Mouse (Mus musculus): Measurements from ENCODE around the gene Samd1. TPM values are rescaled to one million over a fixed set of nuclear protein-coding genes. Genes with fewer than 3 reads are reported as not detected.

Gene Samd1
- polyA plus RNA-seq, 1 experiment from 2014 or later, result 17.0 TPM

DNA sequence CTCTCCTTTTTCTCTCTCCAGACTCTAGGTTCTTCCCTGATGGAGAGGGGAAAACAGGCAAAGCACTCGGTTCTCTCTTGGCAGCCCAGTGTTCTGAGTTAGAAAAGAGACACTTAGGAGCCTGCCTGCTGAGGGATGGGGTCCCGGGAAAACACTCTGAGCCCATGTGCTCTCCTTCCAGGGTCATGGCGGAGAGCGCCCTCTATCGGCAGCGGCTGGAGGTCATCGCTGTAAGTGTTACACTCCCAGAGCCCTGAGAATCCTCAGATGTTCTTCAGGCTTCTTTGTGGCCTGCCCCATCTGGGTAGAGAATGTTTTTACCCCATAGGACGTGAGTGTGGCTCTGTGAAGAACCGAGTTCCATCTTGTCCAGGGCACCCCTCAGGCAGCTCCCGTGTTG, 26.7 kb downstream of the Samd1 start:
- H3K4me1 ChIP-seq (replicated peaks; ENCODE audit: control insufficient read depth, insufficient read depth, low read length), result no peaks in the 10 kb centered on the region
- WGBS, result 11% methylated on average over 10 of the region's 10 CpGs
- H3K27ac ChIP-seq (ENCODE audit: low read depth, low read length), result no peak overlapping the region
- peaks cover 12% of the 10 kb centered on the region for H3K27me3 ChIP-seq (ENCODE audit: control insufficient read depth, insufficient read depth, low read length)
- H3K4me2 ChIP-seq (replicated peaks; ENCODE audit: low read depth, low read length), result no peak overlapping the region
- ATAC-seq (ENCODE audit: low FRiP score) (no peak), DNase-seq (ENCODE audit: low spot score) (peak; percentile 78)
- H3K36me3 ChIP-seq (ENCODE audit: control insufficient read depth, insufficient read depth, low read length), result no peaks in the 10 kb centered on the region
- H3K4me3 ChIP-seq (ENCODE audit: low read depth, low read length), result no peak overlapping the region
- H3K9me3 ChIP-seq (ENCODE audit: control insufficient read depth, low read length), result no peaks in the 10 kb centered on the region
- no peak overlapping the region for H3K9ac ChIP-seq (ENCODE audit: low read depth, low read length)

DNA sequence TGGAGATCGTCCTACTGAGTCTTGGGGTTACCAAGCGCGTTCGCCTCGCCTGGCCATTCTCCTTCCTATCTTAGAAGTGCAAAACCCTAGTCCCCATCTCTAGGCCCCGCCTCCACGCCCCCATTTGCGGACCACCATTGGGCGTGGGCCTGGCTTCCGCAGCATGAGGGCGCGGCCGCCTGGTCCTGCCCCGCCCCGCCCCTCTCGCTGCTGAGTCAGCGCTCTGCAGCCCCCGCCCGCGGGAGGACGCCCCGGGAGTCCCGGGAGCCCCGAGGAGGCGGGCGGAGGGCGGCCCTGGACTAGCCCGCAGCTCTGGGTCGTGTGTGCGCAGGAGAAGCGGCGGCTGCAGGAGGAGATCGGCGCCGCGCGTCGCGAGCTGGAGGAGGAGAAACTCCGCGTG, 28.4 kb downstream of the Samd1 start:
- under 1% methylated on average over 41 of the region's 41 CpGs for WGBS
- H3K4me3 ChIP-seq (ENCODE audit: low read depth, low read length), result peak overlapping the region; percentile 40
- H3K36me3 ChIP-seq (ENCODE audit: control insufficient read depth, insufficient read depth, low read length), result no peaks in the 10 kb centered on the region
- peak overlapping the region; percentile 82 for H3K4me2 ChIP-seq (replicated peaks; ENCODE audit: low read depth, low read length)
- no peaks in the 10 kb centered on the region for H3K9me3 ChIP-seq (ENCODE audit: control insufficient read depth, low read length)
- H3K9ac ChIP-seq (ENCODE audit: low read depth, low read length), result 0 out of 2 replicates have a peak overlapping the region, but pooled peaks have one; percentile 43
- ATAC-seq (ENCODE audit: low FRiP score), result peak; percentile 84
- H3K4me1 ChIP-seq (replicated peaks; ENCODE audit: control insufficient read depth, insufficient read depth, low read length), result no peaks in the 10 kb centered on the region
- H3K27me3 ChIP-seq (ENCODE audit: control insufficient read depth, insufficient read depth, low read length), result peaks cover 12% of the 10 kb centered on the region
- H3K27ac ChIP-seq (ENCODE audit: low read depth, low read length), result no peak overlapping the region
- peak; percentile 83 for DNase-seq (ENCODE audit: low spot score)

DNA sequence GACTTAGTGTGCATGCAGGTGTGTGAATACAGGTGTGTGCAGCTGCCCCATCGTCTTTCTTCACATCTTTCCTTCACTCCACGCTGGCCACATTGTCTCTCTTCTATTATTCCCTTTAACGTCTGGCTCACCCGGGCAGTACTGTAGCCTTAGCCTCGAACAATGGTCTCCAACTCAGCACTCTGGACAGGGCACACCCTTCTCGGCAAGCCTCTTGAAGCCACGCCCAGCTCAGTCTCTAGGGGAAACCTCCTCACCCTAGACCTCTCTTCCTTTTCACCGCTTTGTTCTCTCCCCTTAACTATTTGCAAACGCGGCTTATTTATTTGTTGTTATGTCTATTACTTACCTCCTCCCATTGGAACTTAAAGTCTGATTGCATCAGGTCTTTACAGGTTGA, 30.0 kb downstream of the Samd1 start:
- ATAC-seq (ENCODE audit: low FRiP score) (no peak), DNase-seq (ENCODE audit: low spot score) (no peak)
- H3K4me1 ChIP-seq (replicated peaks; ENCODE audit: control insufficient read depth, insufficient read depth, low read length), result no peaks in the 10 kb centered on the region
- no peak overlapping the region for H3K4me3 ChIP-seq (ENCODE audit: low read depth, low read length)
- 11% methylated on average over 10 of the region's 10 CpGs for WGBS
- H3K27ac ChIP-seq (ENCODE audit: low read depth, low read length), result no peak overlapping the region
- H3K36me3 ChIP-seq (ENCODE audit: control insufficient read depth, insufficient read depth, low read length), result no peaks in the 10 kb centered on the region
- no peak overlapping the region for H3K4me2 ChIP-seq (replicated peaks; ENCODE audit: low read depth, low read length)
- no peak overlapping the region for H3K9ac ChIP-seq (ENCODE audit: low read depth, low read length)
- H3K27me3 ChIP-seq (ENCODE audit: control insufficient read depth, insufficient read depth, low read length), result peaks cover 12% of the 10 kb centered on the region; the same call in 1 of the 2 replicates
- H3K9me3 ChIP-seq (ENCODE audit: control insufficient read depth, low read length), result no peaks in the 10 kb centered on the region

GRCm38 (mm10) chr8:84029272-84029671, 31.8 kb downstream of the Samd1 start:
- Histone ChIP-seq H3K9me3 (ENCODE audit: control insufficient read depth, low read length) (no peaks in the 10 kb centered on the region), H3K9ac (ENCODE audit: low read depth, low read length) (no peak overlapping the region), H3K36me3 (ENCODE audit: control insufficient read depth, insufficient read depth, low read length) (no peaks in the 10 kb centered on the region), H3K27me3 (ENCODE audit: control insufficient read depth, insufficient read depth, low read length) (peaks cover 12% of the 10 kb centered on the region; the same call in 1 of the 2 replicates), H3K4me2 (replicated peaks; ENCODE audit: low read depth, low read length) (no peak overlapping the region), H3K4me1 (replicated peaks; ENCODE audit: control insufficient read depth, insufficient read depth, low read length) (no peaks in the 10 kb centered on the region), H3K27ac (ENCODE audit: low read depth, low read length) (no peak overlapping the region), H3K4me3 (ENCODE audit: low read depth, low read length) (no peak overlapping the region)
- WGBS, result 90% methylated on average over 5 of the region's 5 CpGs
- ATAC-seq (ENCODE audit: low FRiP score) (no peak), DNase-seq (ENCODE audit: low spot score) (no peak)

- Histone ChIP-seq H3K27me3 (ENCODE audit: control insufficient read depth, insufficient read depth, low read length) (0 out of 2 replicates have a peak, but pooled peaks cover 3% of the 10 kb centered on the region), H3K27ac (ENCODE audit: low read depth, low read length) (no peak overlapping the region), H3K36me3 (ENCODE audit: control insufficient read depth, insufficient read depth, low read length) (no peaks in the 10 kb centered on the region), H3K4me2 (replicated peaks; ENCODE audit: low read depth, low read length) (no peak overlapping the region), H3K9ac (ENCODE audit: low read depth, low read length) (no peak overlapping the region), H3K9me3 (ENCODE audit: control insufficient read depth, low read length) (no peaks in the 10 kb centered on the region), H3K4me1 (replicated peaks; ENCODE audit: control insufficient read depth, insufficient read depth, low read length) (no peaks in the 10 kb centered on the region), H3K4me3 (ENCODE audit: low read depth, low read length) (no peak overlapping the region)
- WGBS, result 78% methylated on average over 4 of the region's 4 CpGs
- ATAC-seq (ENCODE audit: low FRiP score) (no peak), DNase-seq (ENCODE audit: low spot score) (no peak)
These were observed 35.3 kb downstream of the Samd1 start for GRCm38 (mm10) chr8:84032777-84033176.

- Histone ChIP-seq H3K36me3 (ENCODE audit: control insufficient read depth, insufficient read depth, low read length) (no peaks in the 10 kb centered on the region), H3K27ac (ENCODE audit: low read depth, low read length) (no peak overlapping the region), H3K4me3 (ENCODE audit: low read depth, low read length) (no peak overlapping the region), H3K4me2 (replicated peaks; ENCODE audit: low read depth, low read length) (no peak overlapping the region), H3K4me1 (replicated peaks; ENCODE audit: control insufficient read depth, insufficient read depth, low read length) (0 out of 2 replicates have a peak, but pooled peaks cover 3% of the 10 kb centered on the region), H3K27me3 (ENCODE audit: control insufficient read depth, insufficient read depth, low read length) (peaks cover 19% of the 10 kb centered on the region), H3K9ac (ENCODE audit: low read depth, low read length) (no peak overlapping the region), H3K9me3 (ENCODE audit: control insufficient read depth, low read length) (no peaks in the 10 kb centered on the region)
- DNase-seq (ENCODE audit: low spot score), result no peak
- 75% methylated on average over 5 of the region's 5 CpGs for WGBS
- no peak for ATAC-seq (ENCODE audit: low FRiP score)
These were observed 40.5 kb downstream of the Samd1 start for GRCm38 (mm10) chr8:84038015-84038414.

DNA sequence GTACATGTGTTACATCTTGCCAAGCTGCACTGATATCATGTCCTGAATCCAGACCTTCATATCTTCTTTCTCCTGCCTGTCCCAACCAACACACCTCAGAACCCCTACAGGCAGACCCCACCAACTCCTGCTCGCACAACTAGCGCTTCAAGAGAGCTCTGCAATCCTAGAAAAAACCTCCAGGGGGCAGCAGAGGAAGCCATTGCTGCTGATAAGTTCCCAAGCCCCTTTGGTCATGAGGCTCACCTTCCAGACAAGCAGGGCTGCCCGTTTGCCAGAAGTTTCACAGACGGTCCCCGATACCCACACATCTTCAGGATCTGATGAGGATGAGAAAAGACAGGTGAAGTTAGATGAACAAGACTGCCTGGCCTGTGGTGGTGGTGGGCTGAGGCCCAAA, 41.6 kb downstream of the Samd1 start:
- WGBS, result 13% methylated on average over 5 of the region's 5 CpGs
- H3K9me3 ChIP-seq (ENCODE audit: control insufficient read depth, low read length), result no peaks in the 10 kb centered on the region
- ATAC-seq (ENCODE audit: low FRiP score) (no peak), DNase-seq (ENCODE audit: low spot score) (peak; percentile 93)
- H3K9ac ChIP-seq (ENCODE audit: low read depth, low read length), result no peak overlapping the region
- H3K4me2 ChIP-seq (replicated peaks; ENCODE audit: low read depth, low read length), result no peak overlapping the region
- 0 out of 2 replicates have a peak, but pooled peaks cover 3% of the 10 kb centered on the region for H3K4me1 ChIP-seq (replicated peaks; ENCODE audit: control insufficient read depth, insufficient read depth, low read length)
- no peak overlapping the region for H3K27ac ChIP-seq (ENCODE audit: low read depth, low read length)
- no peak overlapping the region for H3K4me3 ChIP-seq (ENCODE audit: low read depth, low read length)
- peaks cover 30% of the 10 kb centered on the region for H3K27me3 ChIP-seq (ENCODE audit: control insufficient read depth, insufficient read depth, low read length)
- H3K36me3 ChIP-seq (ENCODE audit: control insufficient read depth, insufficient read depth, low read length), result no peaks in the 10 kb centered on the region

- DNase-seq (ENCODE audit: low spot score) (peak; percentile 77), ATAC-seq (ENCODE audit: low FRiP score) (peak; percentile 64)
- H3K9ac ChIP-seq (ENCODE audit: low read depth, low read length), result peak within 1 kb of the TSS; percentile 5; the same call in 1 of the 2 replicates
- H3K4me1 ChIP-seq (replicated peaks; ENCODE audit: control insufficient read depth, insufficient read depth, low read length), result peaks cover 3% of the 10 kb centered on the region; the same call in 1 of the 2 replicates
- H3K4me2 ChIP-seq (replicated peaks; ENCODE audit: low read depth, low read length), result peak within 1 kb of the TSS; percentile 54
- 5% methylated on average over 40 of the region's 40 CpGs for WGBS
- H3K9me3 ChIP-seq (ENCODE audit: control insufficient read depth, low read length), result no peaks in the 10 kb centered on the region
- H3K27ac ChIP-seq (ENCODE audit: low read depth, low read length), result no peak within 1 kb of the TSS
- peaks cover 44% of the 10 kb centered on the region for H3K27me3 ChIP-seq (ENCODE audit: control insufficient read depth, insufficient read depth, low read length)
- no peaks in the 10 kb centered on the region for H3K36me3 ChIP-seq (ENCODE audit: control insufficient read depth, insufficient read depth, low read length)
- peak within 1 kb of the TSS; percentile 21 for H3K4me3 ChIP-seq (ENCODE audit: low read depth, low read length)
These were observed 44.8 kb downstream of the Samd1 start, which contains the start of gene Il27ra for GRCm38 (mm10) chr8:84042066-84042947. Gene Il27ra, minus strand, starts transcription at chr8:84042589.

DNA sequence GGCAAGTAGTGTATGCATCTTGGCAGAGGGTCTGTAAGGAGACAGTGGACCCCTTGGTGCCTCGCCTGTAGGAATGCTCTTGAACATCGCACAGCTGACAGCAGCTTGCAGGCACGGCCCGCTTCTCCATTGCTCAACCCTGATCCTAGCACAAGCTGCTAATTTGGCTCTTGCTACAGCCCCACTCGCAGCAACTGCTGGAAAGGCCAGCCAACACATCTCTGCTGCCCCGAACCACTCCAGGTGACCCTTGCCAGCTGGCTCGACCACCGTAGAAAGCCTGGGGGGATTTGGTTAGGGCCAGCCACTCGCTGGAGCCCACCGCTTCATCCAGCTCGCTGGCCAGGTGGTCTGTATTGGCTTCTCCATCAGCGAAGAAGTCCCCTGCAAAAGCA, 45.5 kb downstream of the Samd1 start:
- H3K4me1 ChIP-seq (replicated peaks; ENCODE audit: control insufficient read depth, insufficient read depth, low read length), result peaks cover 3% of the 10 kb centered on the region; the same call in 1 of the 2 replicates
- ATAC-seq (ENCODE audit: low FRiP score) (no peak), DNase-seq (ENCODE audit: low spot score) (peak; percentile 19)
- H3K27me3 ChIP-seq (ENCODE audit: control insufficient read depth, insufficient read depth, low read length), result peaks cover 44% of the 10 kb centered on the region
- no peak overlapping the region for H3K9ac ChIP-seq (ENCODE audit: low read depth, low read length)
- H3K4me2 ChIP-seq (replicated peaks; ENCODE audit: low read depth, low read length), result no peak overlapping the region
- H3K9me3 ChIP-seq (ENCODE audit: control insufficient read depth, low read length), result no peaks in the 10 kb centered on the region
- 36% methylated on average over 12 of the region's 12 CpGs for WGBS
- H3K4me3 ChIP-seq (ENCODE audit: low read depth, low read length), result no peak overlapping the region
- no peaks in the 10 kb centered on the region for H3K36me3 ChIP-seq (ENCODE audit: control insufficient read depth, insufficient read depth, low read length)
- H3K27ac ChIP-seq (ENCODE audit: low read depth, low read length), result no peak overlapping the region
